Mouse (Mus musculus) bone marrow macrophage, adult 2 months (primary cell): ENCODE data around the gene Dusp6. TPM values are rescaled to one million over a fixed set of nuclear protein-coding genes. Genes with fewer than 3 reads are reported as not detected.

ENCODE experiments used
- H3K27ac ChIP-seq: 2 replicates; pipeline ENCODE4 v1.5.1; 2012; ENCODE audit warnings: low read depth, low read length; ENCODE audit not compliant: insufficient read depth
- H3K4me1 ChIP-seq: 2 replicates; pipeline ENCODE4 v1.6.1; 2012; ENCODE audit warnings: low read length; ENCODE audit not compliant: control insufficient read depth, insufficient read depth
- H3K4me3 ChIP-seq: 2 replicates; pipeline ENCODE4 v1.5.1; 2012; ENCODE audit warnings: mild to moderate bottlenecking, low read length, moderate library complexity; ENCODE audit not compliant: insufficient read depth
- CTCF ChIP-seq: IDR thresholded peaks from 2 replicates; pipeline ENCODE4 v1.5.1; 2012; ENCODE audit warnings: low read depth, mild to moderate bottlenecking, low read length, moderate library complexity
- POLR2A ChIP-seq: IDR thresholded peaks from 2 replicates; pipeline ENCODE4 v1.6.1; 2012; ENCODE audit warnings: mild to moderate bottlenecking, low read depth, low read length, borderline replicate concordance
- polyA plus RNA-seq: library from polyadenylated mRNA; stranded (reverse); fragments of >200 nt; gene quantifications from 2 replicates; pipeline ENCODE4 v1.2.4, GENCODE M21; 2012; ENCODE audit not compliant: missing spikeins, insufficient read depth, insufficient read length

Dusp6 gene
- polyA plus RNA-seq, 1 experiment = 36.1 TPM

DNA sequence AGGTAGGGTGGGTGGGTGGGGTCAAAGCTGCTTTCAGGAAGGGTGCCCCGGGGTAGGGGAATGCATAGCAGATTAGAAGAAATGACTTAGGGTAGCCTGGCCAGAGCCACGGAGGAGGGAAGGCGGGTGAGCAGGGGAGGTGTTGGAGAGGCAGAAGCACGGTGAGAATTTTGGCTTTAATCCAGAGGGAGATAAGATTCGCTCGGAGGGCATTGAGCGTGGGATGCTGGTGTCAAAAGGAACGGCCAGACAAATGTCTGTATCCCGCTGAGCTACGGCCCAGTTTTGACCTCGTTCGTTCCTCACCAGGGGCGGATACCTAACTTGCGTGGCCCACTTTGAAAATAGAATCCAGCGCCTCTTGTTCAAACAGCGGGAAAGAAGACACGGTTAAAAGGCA lies 23.8 kb downstream of the Dusp6 start:
- H3K4me1 ChIP-seq = peaks cover 4% of the 10 kb centered on the region
- H3K4me3 ChIP-seq = no peak overlapping the region
- TF ChIP-seq POLR2A = no peak
- no peak for TF ChIP-seq CTCF
- H3K27ac ChIP-seq = no peak overlapping the region

DNA sequence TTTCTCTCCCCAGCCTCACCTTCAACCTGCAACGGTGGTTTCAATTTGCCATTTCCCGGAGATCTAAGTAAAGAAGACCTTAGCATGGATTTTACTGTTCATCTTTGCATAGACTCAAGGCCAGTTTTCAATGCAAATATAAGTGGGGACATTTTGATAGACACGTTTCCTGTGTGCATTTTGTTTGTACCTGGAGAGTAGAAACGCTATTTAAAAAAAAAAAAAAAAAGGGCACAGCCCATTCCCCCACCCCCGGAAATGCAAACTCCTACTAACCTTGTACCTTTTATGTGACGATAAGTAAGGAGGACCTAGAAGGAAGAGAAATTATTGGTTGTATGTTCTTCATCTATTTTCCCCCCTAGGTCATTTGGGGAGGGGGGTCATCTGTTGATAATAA lies 24.2 kb downstream of the Dusp6 start:
- H3K27ac ChIP-seq = no peak overlapping the region
- peaks cover 4% of the 10 kb centered on the region for H3K4me1 ChIP-seq
- no peak for TF ChIP-seq CTCF
- no peak for TF ChIP-seq POLR2A
- H3K4me3 ChIP-seq = no peak overlapping the region

- no peak for TF ChIP-seq CTCF
- peaks cover 4% of the 10 kb centered on the region for H3K4me1 ChIP-seq
- H3K4me3 ChIP-seq = no peak overlapping the region
- H3K27ac ChIP-seq = no peak overlapping the region
These were observed 26.1 kb downstream of the Dusp6 start for GRCm38 (mm10) chr10:99289176-99289575.

GRCm38 (mm10) chr10:99293111-99293640 lies 30.1 kb downstream of the Dusp6 start:
- H3K4me3 ChIP-seq = no peak overlapping the region
- no peak overlapping the region for H3K27ac ChIP-seq
- peaks cover 4% of the 10 kb centered on the region for H3K4me1 ChIP-seq
- TF ChIP-seq CTCF (no peak), POLR2A (no peak)

- H3K4me3 ChIP-seq = no peak overlapping the region
- TF ChIP-seq POLR2A (no peak), CTCF (no peak)
- H3K4me1 ChIP-seq = no peaks in the 10 kb centered on the region
- no peak overlapping the region for H3K27ac ChIP-seq
These were observed 34.7 kb downstream of the Dusp6 start for GRCm38 (mm10) chr10:99297721-99298120.

DNA sequence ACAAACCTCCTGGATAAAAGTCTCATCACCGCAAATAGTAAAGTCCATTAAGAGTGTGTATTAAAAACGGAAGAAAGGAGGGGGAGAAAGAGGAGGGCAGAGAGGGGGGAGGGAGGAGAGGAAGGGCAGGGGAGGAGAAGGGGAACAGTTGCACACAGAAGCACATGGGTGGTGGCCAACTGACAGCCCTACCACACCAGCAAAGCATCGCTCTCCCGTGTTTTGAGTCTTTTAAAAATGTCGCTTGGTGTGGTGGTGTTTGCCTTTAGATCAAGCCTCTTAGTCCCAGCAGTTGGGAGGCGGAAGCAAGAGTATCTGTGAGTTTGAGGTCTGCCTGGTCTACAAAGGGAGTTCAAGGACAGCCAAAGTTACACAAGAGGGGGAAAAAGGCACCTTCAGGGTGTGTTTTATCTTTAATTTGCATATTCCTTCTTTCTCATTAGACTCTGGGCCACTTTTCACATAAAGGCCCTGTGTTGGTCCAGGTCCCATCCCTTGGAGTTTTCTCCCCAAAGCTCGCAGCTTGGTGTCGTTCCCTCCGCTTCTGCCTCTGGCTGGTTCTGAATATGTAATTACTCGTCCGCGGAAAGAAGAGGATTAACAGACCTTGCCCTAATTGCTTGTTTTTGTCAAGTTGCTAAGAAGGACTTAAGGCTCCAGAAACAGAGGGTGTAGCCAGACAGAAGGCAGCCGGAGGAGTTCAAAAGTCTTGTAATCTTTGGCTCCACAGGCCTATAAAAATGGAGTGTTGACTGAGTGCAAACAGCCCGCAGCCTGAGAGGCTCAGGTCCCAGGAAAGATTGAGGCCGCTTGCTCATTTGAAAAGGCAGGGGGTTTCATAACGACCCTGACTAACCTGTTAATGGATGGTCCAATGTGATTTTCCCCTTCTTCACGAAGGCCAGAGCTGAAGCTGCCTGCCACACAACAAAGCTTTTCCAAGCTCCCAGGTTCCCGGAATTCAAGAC lies 35.6 kb downstream of the Dusp6 start:
- Histone ChIP-seq H3K27ac (no peak overlapping the region), H3K4me3 (no peak overlapping the region), H3K4me1 (peaks cover 4% of the 10 kb centered on the region; the same call in 1 of the 2 replicates)
- TF ChIP-seq CTCF = no peak
- TF ChIP-seq POLR2A = no peak

DNA sequence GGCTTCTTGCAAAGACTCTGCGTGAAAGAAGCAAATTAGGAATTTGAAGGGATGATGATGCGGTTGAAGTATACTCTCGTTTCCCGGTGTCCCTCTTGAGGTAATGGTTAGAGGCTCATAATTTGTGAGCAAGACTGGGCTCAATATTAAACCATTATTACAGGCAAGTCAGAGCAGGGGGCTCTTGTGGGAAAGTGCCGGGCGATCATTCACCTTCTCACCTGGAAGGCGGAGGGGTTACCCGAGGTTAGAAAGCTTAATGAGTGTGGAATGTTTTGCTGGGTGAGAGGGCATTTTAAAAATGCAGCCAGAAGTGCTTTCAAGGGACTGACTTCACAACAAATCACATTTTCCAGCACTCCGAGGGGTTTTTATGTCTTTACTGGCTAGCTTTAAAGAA lies 36.3 kb downstream of the Dusp6 start:
- TF ChIP-seq CTCF (no peak), POLR2A (no peak)
- Histone ChIP-seq H3K27ac (no peak overlapping the region), H3K4me3 (no peak overlapping the region), H3K4me1 (peaks cover 4% of the 10 kb centered on the region; the same call in 1 of the 2 replicates)

DNA sequence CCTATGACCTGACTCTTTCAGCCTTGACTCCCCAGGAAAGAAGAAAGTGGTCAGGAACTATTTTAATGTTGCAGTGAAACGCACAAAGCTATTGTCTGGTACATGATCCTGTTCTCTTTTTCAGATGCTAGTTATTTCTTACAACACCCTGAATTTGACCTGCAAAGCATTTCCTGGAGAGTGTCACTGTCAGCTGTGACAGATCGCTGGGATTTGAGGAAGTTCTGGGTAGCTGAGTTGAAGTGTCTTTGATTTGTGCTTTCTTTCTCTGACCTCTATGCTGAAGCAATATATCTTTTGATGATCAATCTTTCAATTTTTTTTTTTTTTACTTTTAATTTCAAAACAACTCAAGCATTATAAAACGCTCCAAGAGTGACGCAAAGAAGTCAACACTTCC lies 39.0 kb downstream of the Dusp6 start:
- H3K27ac ChIP-seq = no peak overlapping the region
- H3K4me1 ChIP-seq = peaks cover 4% of the 10 kb centered on the region; the same call in 1 of the 2 replicates
- no peak overlapping the region for H3K4me3 ChIP-seq
- TF ChIP-seq CTCF (no peak), POLR2A (no peak)

DNA sequence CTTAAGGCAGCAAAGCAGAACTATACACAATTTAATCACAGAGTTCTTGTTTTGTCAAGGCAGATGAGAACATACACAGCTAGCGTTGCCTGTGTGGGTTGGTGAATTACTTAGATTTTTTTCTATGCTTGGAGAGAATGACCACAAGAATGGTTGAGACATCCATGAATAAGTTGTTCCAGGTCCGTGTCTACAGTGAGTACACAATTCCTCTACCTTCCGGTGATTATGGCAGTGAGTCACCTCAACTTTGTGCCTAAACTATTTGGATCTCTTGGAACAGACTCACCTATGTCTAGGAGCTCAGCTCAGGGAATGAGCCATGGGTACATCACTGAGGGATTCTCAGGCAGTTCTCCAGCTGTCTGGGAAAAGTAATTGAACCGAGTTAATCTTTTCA lies 45.8 kb downstream of the Dusp6 start:
- H3K4me1 ChIP-seq = no peaks in the 10 kb centered on the region
- no peak overlapping the region for H3K27ac ChIP-seq
- no peak overlapping the region for H3K4me3 ChIP-seq
- no peak for TF ChIP-seq CTCF
- TF ChIP-seq POLR2A = no peak

- Histone ChIP-seq H3K27ac (no peak overlapping the region), H3K4me3 (no peak overlapping the region), H3K4me1 (no peaks in the 10 kb centered on the region)
- TF ChIP-seq CTCF = no peak
- no peak for TF ChIP-seq POLR2A
These were observed 46.6 kb downstream of the Dusp6 start for GRCm38 (mm10) chr10:99309617-99310016.
